Mouse (Mus musculus): ENCODE results near the gene Gm12166.
A peak's percentile ranks its signal among the peaks of the same experiment; 100 is the strongest.

The Gm12166 gene

GRCm38 (mm10) chr11:46073061-46073849 is 21.1 kb upstream of the Gm12166 start:
- DNase-seq (ENCODE audit: extremely low spot score) = no peak

GRCm38 (mm10) chr11:46072466-46073060 is 20.4 kb upstream of the Gm12166 start:
- no peak for DNase-seq (ENCODE audit: extremely low spot score)

- no peak for DNase-seq (ENCODE audit: extremely low spot score)
Measured at GRCm38 (mm10) chr11:46070789-46071188, 18.7 kb upstream of the Gm12166 start.

GRCm38 (mm10) chr11:46070161-46070560 is 18.0 kb upstream of the Gm12166 start:
- DNase-seq (ENCODE audit: extremely low spot score) = no peak

- peak; percentile 41 for DNase-seq (ENCODE audit: extremely low spot score)
Measured at GRCm38 (mm10) chr11:46069408-46070003, 17.4 kb upstream of the Gm12166 start.

- no peak for DNase-seq (ENCODE audit: extremely low spot score)
Measured at GRCm38 (mm10) chr11:46068756-46069407, 16.8 kb upstream of the Gm12166 start.

- no peak for DNase-seq (ENCODE audit: extremely low spot score)
Measured at GRCm38 (mm10) chr11:46067371-46068060, 15.4 kb upstream of the Gm12166 start.

GRCm38 (mm10) chr11:46065201-46066011 is 13.3 kb upstream of the Gm12166 start:
- DNase-seq (ENCODE audit: extremely low spot score) = peak; percentile 36

- DNase-seq (ENCODE audit: extremely low spot score) = no peak
Measured at GRCm38 (mm10) chr11:46064767-46065166, 12.6 kb upstream of the Gm12166 start.

GRCm38 (mm10) chr11:46062993-46063731 is 11.0 kb upstream of the Gm12166 start:
- DNase-seq (ENCODE audit: extremely low spot score) = no peak

- DNase-seq (ENCODE audit: extremely low spot score) = no peak
Measured at GRCm38 (mm10) chr11:46062569-46062968, 10.4 kb upstream of the Gm12166 start.

GRCm38 (mm10) chr11:46061776-46062445 is 9.8 kb upstream of the Gm12166 start:
- DNase-seq (ENCODE audit: extremely low spot score) = no peak

- DNase-seq (ENCODE audit: extremely low spot score) = no peak
Measured at GRCm38 (mm10) chr11:46060651-46061020, 8.5 kb upstream of the Gm12166 start.

GRCm38 (mm10) chr11:46059887-46060650 is 7.9 kb upstream of the Gm12166 start:
- DNase-seq (ENCODE audit: extremely low spot score) = no peak

- no peak for DNase-seq (ENCODE audit: extremely low spot score)
Measured at GRCm38 (mm10) chr11:46058916-46059315, 6.8 kb upstream of the Gm12166 start.

GRCm38 (mm10) chr11:46058011-46058410 is 5.9 kb upstream of the Gm12166 start:
- no peak for DNase-seq (ENCODE audit: extremely low spot score)

- DNase-seq (ENCODE audit: extremely low spot score) = peak; percentile 46
Measured at GRCm38 (mm10) chr11:46056770-46057411, 4.8 kb upstream of the Gm12166 start.
